Mouse (Mus musculus): ENCODE results near the gene Kcnc3. TPM values are rescaled to one million over a fixed set of nuclear protein-coding genes. Genes with fewer than 3 reads are reported as not detected.

The Kcnc3 gene
- 1.5 and 2.1 TPM in 2 replicates for polyA plus RNA-seq (2015; fragmentation: Nextera tagmentation; extraction: Ambion mirVana)

- peaks cover 40% of the 10 kb centered on the region for H3K4me1 ChIP-seq
- H3K9me3 ChIP-seq: no peaks in the 10 kb centered on the region
- WGBS: under 1% methylated on average over 80 of the region's 80 CpGs
- peak within 1 kb of the TSS; percentile 56 for H3K4me3 ChIP-seq
- peak within 1 kb of the TSS; percentile 41; the same call in 1 of the 2 replicates for H3K27ac ChIP-seq
- H3K27me3 ChIP-seq: peaks cover 78% of the 10 kb centered on the region
- ATAC-seq (ENCODE audit: borderline replicate concordance, extremely low read depth, low FRiP score, low TSS enrichment): peak; percentile 89
- H3K9ac ChIP-seq: peak within 1 kb of the TSS; percentile 36
- H3K4me2 ChIP-seq: peak within 1 kb of the TSS; percentile 99
- no peaks in the 10 kb centered on the region for H3K36me3 ChIP-seq
Measured at GRCm38 (mm10) chr7:44590402-44591347, at the start of gene Kcnc3. Gene Kcnc3 (plus strand): TSS chr7:44590664.

- H3K36me3 ChIP-seq: peaks cover 46% of the 10 kb centered on the region
- no peak overlapping the region for H3K4me2 ChIP-seq
- H3K27ac ChIP-seq: no peak overlapping the region
- no peak overlapping the region for H3K4me3 ChIP-seq
- H3K9ac ChIP-seq: no peak overlapping the region
- peaks cover 7% of the 10 kb centered on the region for H3K4me1 ChIP-seq
- no peaks in the 10 kb centered on the region for H3K27me3 ChIP-seq
- H3K9me3 ChIP-seq: no peaks in the 10 kb centered on the region
- ATAC-seq (ENCODE audit: borderline replicate concordance, extremely low read depth, low FRiP score, low TSS enrichment): no peak
- WGBS: 94% methylated on average over 11 of the region's 11 CpGs
Measured at GRCm38 (mm10) chr7:44542555-44542954, 47.9 kb upstream of the Kcnc3 start.

- H3K9ac ChIP-seq: no peak overlapping the region
- H3K27me3 ChIP-seq: no peaks in the 10 kb centered on the region
- H3K4me1 ChIP-seq: peaks cover 12% of the 10 kb centered on the region
- H3K4me3 ChIP-seq: no peak overlapping the region
- H3K9me3 ChIP-seq: no peaks in the 10 kb centered on the region
- H3K4me2 ChIP-seq: no peak overlapping the region
- WGBS: 77% methylated on average over 12 of the region's 12 CpGs
- H3K27ac ChIP-seq: no peak overlapping the region
- ATAC-seq (ENCODE audit: borderline replicate concordance, extremely low read depth, low FRiP score, low TSS enrichment): no peak
- peaks cover 42% of the 10 kb centered on the region for H3K36me3 ChIP-seq
Measured at GRCm38 (mm10) chr7:44543071-44543470, 47.4 kb upstream of the Kcnc3 start.

GRCm38 (mm10) chr7:44546274-44546673 is 44.2 kb upstream of the Kcnc3 start:
- H3K27me3 ChIP-seq: no peaks in the 10 kb centered on the region
- no peak overlapping the region for H3K9ac ChIP-seq
- H3K36me3 ChIP-seq: peaks cover 32% of the 10 kb centered on the region
- H3K27ac ChIP-seq: no peak overlapping the region
- H3K4me1 ChIP-seq: peaks cover 13% of the 10 kb centered on the region
- no peak for ATAC-seq (ENCODE audit: borderline replicate concordance, extremely low read depth, low FRiP score, low TSS enrichment)
- H3K9me3 ChIP-seq: no peaks in the 10 kb centered on the region
- no peak overlapping the region for H3K4me3 ChIP-seq
- no peak overlapping the region for H3K4me2 ChIP-seq
- WGBS: 96% methylated on average over 3 of the region's 3 CpGs

GRCm38 (mm10) chr7:44547041-44547440 is 43.4 kb upstream of the Kcnc3 start:
- ATAC-seq (ENCODE audit: borderline replicate concordance, extremely low read depth, low FRiP score, low TSS enrichment): no peak
- H3K4me2 ChIP-seq: peak overlapping the region; percentile 81
- no peaks in the 10 kb centered on the region for H3K27me3 ChIP-seq
- no peaks in the 10 kb centered on the region for H3K9me3 ChIP-seq
- H3K4me3 ChIP-seq: peak overlapping the region; percentile 72
- peaks cover 13% of the 10 kb centered on the region for H3K4me1 ChIP-seq
- peaks cover 34% of the 10 kb centered on the region for H3K36me3 ChIP-seq
- peak overlapping the region; percentile 59 for H3K9ac ChIP-seq
- 90% methylated on average over 13 of the region's 13 CpGs for WGBS
- no peak overlapping the region for H3K27ac ChIP-seq

GRCm38 (mm10) chr7:44547725-44548124 is 42.7 kb upstream of the Kcnc3 start:
- H3K4me1 ChIP-seq: peaks cover 17% of the 10 kb centered on the region
- H3K4me3 ChIP-seq: peak overlapping the region; percentile 72
- no peak for ATAC-seq (ENCODE audit: borderline replicate concordance, extremely low read depth, low FRiP score, low TSS enrichment)
- H3K9ac ChIP-seq: peak overlapping the region; percentile 59
- H3K27ac ChIP-seq: no peak overlapping the region
- WGBS: 11% methylated on average over 5 of the region's 5 CpGs
- H3K27me3 ChIP-seq: no peaks in the 10 kb centered on the region
- H3K36me3 ChIP-seq: peaks cover 29% of the 10 kb centered on the region
- peak overlapping the region; percentile 81 for H3K4me2 ChIP-seq
- no peaks in the 10 kb centered on the region for H3K9me3 ChIP-seq

- ATAC-seq (ENCODE audit: borderline replicate concordance, extremely low read depth, low FRiP score, low TSS enrichment): peak; percentile 94
- Histone ChIP-seq H3K4me2 (peak within 1 kb of the TSS; percentile 81), H3K9ac (peak within 1 kb of the TSS; percentile 59), H3K4me1 (peaks cover 22% of the 10 kb centered on the region), H3K36me3 (peaks cover 29% of the 10 kb centered on the region), H3K27ac (peak within 1 kb of the TSS; percentile 74), H3K4me3 (peak within 1 kb of the TSS; percentile 72), H3K27me3 (no peaks in the 10 kb centered on the region), H3K9me3 (no peaks in the 10 kb centered on the region)
- WGBS: under 1% methylated on average over 43 of the region's 43 CpGs
Measured at GRCm38 (mm10) chr7:44548497-44549087, 41.9 kb upstream of the Kcnc3 start, which contains the start of gene Pold1. Gene Pold1 (minus strand): TSS chr7:44548849.

GRCm38 (mm10) chr7:44549621-44550408 is 40.6 kb upstream of the Kcnc3 start:
- Histone ChIP-seq H3K9me3 (no peaks in the 10 kb centered on the region), H3K4me3 (no peak overlapping the region), H3K27me3 (no peaks in the 10 kb centered on the region), H3K9ac (no peak overlapping the region), H3K36me3 (peaks cover 29% of the 10 kb centered on the region), H3K27ac (no peak overlapping the region), H3K4me2 (no peak overlapping the region), H3K4me1 (peaks cover 22% of the 10 kb centered on the region)
- WGBS: 95% methylated on average over 23 of the region's 23 CpGs
- ATAC-seq (ENCODE audit: borderline replicate concordance, extremely low read depth, low FRiP score, low TSS enrichment): no peak

GRCm38 (mm10) chr7:44550409-44550678 is 40.1 kb upstream of the Kcnc3 start:
- no peaks in the 10 kb centered on the region for H3K9me3 ChIP-seq
- H3K4me1 ChIP-seq: peaks cover 22% of the 10 kb centered on the region
- H3K9ac ChIP-seq: no peak overlapping the region
- WGBS: 90% methylated on average over 12 of the region's 12 CpGs
- H3K4me2 ChIP-seq: no peak overlapping the region
- H3K4me3 ChIP-seq: no peak overlapping the region
- H3K36me3 ChIP-seq: peaks cover 29% of the 10 kb centered on the region
- H3K27me3 ChIP-seq: no peaks in the 10 kb centered on the region
- no peak overlapping the region for H3K27ac ChIP-seq
- ATAC-seq (ENCODE audit: borderline replicate concordance, extremely low read depth, low FRiP score, low TSS enrichment): no peak

- no peak for ATAC-seq (ENCODE audit: borderline replicate concordance, extremely low read depth, low FRiP score, low TSS enrichment)
- Histone ChIP-seq H3K4me1 (peaks cover 22% of the 10 kb centered on the region), H3K27ac (no peak overlapping the region), H3K9ac (no peak overlapping the region), H3K9me3 (no peaks in the 10 kb centered on the region), H3K27me3 (no peaks in the 10 kb centered on the region), H3K36me3 (peaks cover 29% of the 10 kb centered on the region), H3K4me2 (no peak overlapping the region), H3K4me3 (no peak overlapping the region)
- 94% methylated on average over 21 of the region's 21 CpGs for WGBS
Measured at GRCm38 (mm10) chr7:44551301-44551700, 39.2 kb upstream of the Kcnc3 start.

GRCm38 (mm10) chr7:44551731-44552130 is 38.7 kb upstream of the Kcnc3 start:
- no peaks in the 10 kb centered on the region for H3K9me3 ChIP-seq
- H3K4me2 ChIP-seq: no peak overlapping the region
- no peak overlapping the region for H3K27ac ChIP-seq
- peaks cover 22% of the 10 kb centered on the region for H3K4me1 ChIP-seq
- peaks cover 29% of the 10 kb centered on the region for H3K36me3 ChIP-seq
- no peaks in the 10 kb centered on the region for H3K27me3 ChIP-seq
- no peak overlapping the region for H3K4me3 ChIP-seq
- WGBS: 77% methylated on average over 22 of the region's 22 CpGs
- no peak overlapping the region for H3K9ac ChIP-seq
- ATAC-seq (ENCODE audit: borderline replicate concordance, extremely low read depth, low FRiP score, low TSS enrichment): no peak
